Mouse (Mus musculus) embryo, embryonic 10.5 days (tissue): ENCODE measurements around the gene Dab2ip.

Source experiments
- DNase-seq: peaks from one replicate; pipeline ENCODE4 v3.0.0-alpha.2; 2015; ENCODE audit warnings: low spot score

Gene Dab2ip

DNA sequence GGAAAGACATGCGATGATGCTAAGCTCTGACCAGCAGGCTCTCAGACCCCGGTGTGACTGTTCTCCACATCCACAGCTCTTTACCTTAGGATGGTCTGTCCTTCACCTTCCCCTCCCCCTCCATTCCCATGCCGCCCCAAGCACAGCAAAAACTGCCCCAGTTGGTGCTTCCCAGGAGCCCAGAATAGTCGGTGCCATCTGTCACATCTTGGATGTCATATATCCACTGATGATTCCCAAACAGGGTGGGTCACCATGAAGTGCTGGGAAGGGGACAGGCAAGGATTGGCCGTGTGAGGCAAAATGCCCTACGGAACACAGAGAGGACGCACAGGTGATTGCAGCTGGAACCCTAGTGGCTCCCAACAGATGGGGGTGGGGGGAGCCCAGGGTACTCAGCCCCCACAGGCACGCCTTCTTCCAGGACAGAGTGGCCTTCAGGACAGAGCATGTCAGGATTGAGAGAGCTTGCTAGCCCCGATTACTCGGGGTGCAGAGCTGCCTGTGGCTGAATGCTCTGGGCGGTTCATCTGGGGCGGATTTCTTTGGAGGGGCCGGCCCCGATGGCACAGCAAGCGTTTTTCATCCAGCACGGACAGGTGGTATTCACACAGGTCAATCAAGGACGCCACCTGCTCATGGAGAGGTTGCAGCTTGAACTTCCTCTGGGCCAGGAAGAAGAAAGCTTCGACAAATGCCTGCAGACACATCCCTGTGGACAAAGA, 193.9 kb downstream of the Dab2ip start:
- no peak for DNase-seq

GRCm38 (mm10) chr2:35756467-35756866, 198.4 kb downstream of the Dab2ip start:
- no peak for DNase-seq

GRCm38 (mm10) chr2:35760352-35760751, 202.3 kb downstream of the Dab2ip start:
- DNase-seq, result no peak

GRCm38 (mm10) chr2:35760867-35761266, 202.8 kb downstream of the Dab2ip start:
- no peak for DNase-seq

DNA sequence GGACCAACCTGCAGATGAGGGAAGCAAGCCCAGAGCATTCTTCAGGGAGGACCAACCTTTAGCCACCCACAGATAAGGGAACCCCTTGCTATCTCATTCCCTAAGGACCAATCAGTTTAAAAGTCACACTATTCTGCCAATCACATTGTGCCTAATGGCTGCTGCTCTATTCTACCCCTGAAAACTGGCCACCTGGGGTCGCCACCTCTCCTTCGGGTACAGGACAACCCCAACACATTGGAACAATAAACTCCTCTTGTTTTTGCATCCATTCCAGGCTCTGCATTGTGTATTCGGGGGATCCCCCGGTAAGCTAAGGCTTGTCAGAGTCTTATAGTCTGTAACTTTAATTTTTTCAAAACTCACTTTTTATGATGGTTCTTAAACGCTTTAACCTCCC, 203.4 kb downstream of the Dab2ip start:
- DNase-seq, result no peak

- no peak for DNase-seq
Observed at GRCm38 (mm10) chr2:35763818-35764217, 205.8 kb downstream of the Dab2ip start.

DNA sequence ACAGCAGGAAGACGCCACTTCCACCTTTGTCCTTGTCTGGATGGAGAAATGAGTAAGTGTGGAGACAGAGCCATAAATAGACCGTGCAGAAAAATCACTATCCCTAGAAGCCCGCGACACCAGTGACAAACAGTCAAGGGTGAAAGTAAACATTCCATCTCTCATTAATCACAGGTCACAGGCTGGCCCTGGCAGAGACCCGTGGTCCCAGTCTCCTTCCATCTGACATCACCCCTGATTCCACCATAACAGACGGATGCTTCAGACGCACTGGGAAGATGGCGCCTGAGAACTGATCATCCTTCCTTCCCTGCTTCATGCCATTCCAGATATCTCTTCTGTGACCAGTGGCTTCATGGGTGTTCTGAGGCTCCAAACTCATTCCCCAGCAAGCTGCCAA, 206.3 kb downstream of the Dab2ip start:
- DNase-seq, result no peak

- no peak for DNase-seq
Observed at GRCm38 (mm10) chr2:35767834-35768537, 209.9 kb downstream of the Dab2ip start.

- DNase-seq, result no peak
Observed at GRCm38 (mm10) chr2:35768538-35769238, 210.6 kb downstream of the Dab2ip start.

DNA sequence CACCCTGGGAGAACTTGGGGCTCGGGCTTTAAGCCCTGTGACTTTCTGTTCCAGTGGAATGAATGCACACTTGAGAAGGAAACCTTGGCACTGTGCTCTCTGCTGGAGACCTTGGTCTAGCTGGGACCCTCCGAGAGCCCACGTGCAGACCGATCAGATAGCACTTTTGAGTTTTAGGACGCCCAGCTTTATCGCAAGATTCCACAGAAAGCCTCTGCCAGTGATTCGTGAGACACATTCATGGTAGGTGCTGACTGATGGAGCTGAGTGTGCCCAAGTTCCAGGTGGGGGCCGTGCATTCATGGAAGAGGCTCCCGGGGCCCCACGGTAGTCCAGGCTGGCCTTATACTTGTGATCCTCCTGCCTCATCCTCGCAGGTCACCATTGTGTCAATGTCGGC, 211.3 kb downstream of the Dab2ip start:
- DNase-seq, result no peak

GRCm38 (mm10) chr2:35770541-35770940, 212.5 kb downstream of the Dab2ip start:
- no peak for DNase-seq

DNA sequence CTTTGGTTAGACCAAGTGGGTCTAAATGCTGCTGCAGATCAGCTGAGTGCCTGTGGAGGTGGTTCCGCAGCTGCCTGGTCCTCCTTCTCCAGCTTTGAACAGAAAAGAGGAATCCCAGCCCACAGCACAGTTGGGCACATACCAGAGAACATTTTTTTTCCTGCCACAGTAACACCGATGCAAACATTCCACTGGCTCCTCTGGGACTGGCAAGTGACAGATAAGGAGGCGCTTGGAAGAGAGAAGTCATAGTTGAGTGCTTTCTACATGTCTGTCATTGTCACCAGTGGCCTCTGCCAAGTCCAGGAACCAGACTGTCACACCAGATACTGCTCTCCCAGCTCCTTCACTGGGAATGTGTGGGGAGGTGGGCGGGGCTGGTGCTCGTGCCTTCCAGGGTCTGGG, 217.6 kb downstream of the Dab2ip start:
- DNase-seq, result no peak

DNA sequence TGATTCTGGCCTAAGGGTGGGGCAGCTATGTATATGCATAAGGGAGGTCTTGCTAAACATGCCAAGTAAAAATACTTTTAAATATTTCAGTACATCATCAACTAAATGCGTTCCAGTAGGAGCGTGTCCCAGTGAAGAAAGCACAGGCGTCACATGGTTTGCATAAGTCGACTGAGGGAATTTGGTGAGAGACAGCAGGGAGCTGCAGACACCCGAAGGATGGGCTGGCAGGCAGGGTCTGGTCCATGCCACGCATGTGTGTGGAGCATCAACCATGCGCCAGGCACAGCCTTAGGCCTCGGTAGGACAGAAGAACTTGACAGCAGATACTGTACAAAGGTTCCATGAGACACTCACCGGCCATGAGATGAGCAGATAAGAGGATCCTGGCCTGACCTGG, 218.9 kb downstream of the Dab2ip start:
- DNase-seq, result no peak

GRCm38 (mm10) chr2:35779266-35779665, 221.2 kb downstream of the Dab2ip start:
- no peak for DNase-seq
